Mouse (Mus musculus) ZHBTc4 (cell line): ENCODE measurements around the gene Klhl6.
"Not testable (repeated sequence)": the region's sequence is repeated elsewhere in the genome, so short reads cannot be mapped to it uniquely, and the experiment has no call there.

Experiments used
- DNase-seq: peaks from one replicate; pipeline ENCODE4 v3.0.0-alpha.2; 2011; ENCODE audit warnings: low read depth, low spot score

The Klhl6 gene

GRCm38 (mm10) chr16:19982537-19983257 is at the start of gene Klhl6:
Gene Klhl6 (minus strand): TSS chr16:19983037.
- DNase-seq: no peak

- not testable (repeated sequence) for DNase-seq
These were observed 44.4 kb upstream of the Klhl6 start for GRCm38 (mm10) chr16:20027241-20027640.

GRCm38 (mm10) chr16:20022821-20023220 is 40.0 kb upstream of the Klhl6 start:
- DNase-seq: no peak

- no peak for DNase-seq
These were observed 39.0 kb upstream of the Klhl6 start for GRCm38 (mm10) chr16:20021848-20022247.

GRCm38 (mm10) chr16:20012647-20013046 is 29.8 kb upstream of the Klhl6 start:
- no peak for DNase-seq

- DNase-seq: no peak
These were observed 23.2 kb upstream of the Klhl6 start for GRCm38 (mm10) chr16:20006066-20006465.

GRCm38 (mm10) chr16:20000286-20000685 is 17.4 kb upstream of the Klhl6 start:
- DNase-seq: not testable (repeated sequence)

- DNase-seq: no peak
These were observed 14.8 kb upstream of the Klhl6 start for GRCm38 (mm10) chr16:19997616-19998015.

- peak; percentile 46 for DNase-seq
These were observed 14.1 kb upstream of the Klhl6 start for GRCm38 (mm10) chr16:19996913-19997312.

GRCm38 (mm10) chr16:19995818-19996217 is 13.0 kb upstream of the Klhl6 start:
- DNase-seq: no peak

GRCm38 (mm10) chr16:19993278-19993677 is 10.4 kb upstream of the Klhl6 start:
- no peak for DNase-seq

- DNase-seq: no peak
These were observed 7.7 kb upstream of the Klhl6 start for GRCm38 (mm10) chr16:19990536-19990935.

- no peak for DNase-seq
These were observed 4.8 kb upstream of the Klhl6 start for GRCm38 (mm10) chr16:19987589-19987988.

- DNase-seq: no peak
These were observed 2.2 kb upstream of the Klhl6 start for GRCm38 (mm10) chr16:19984884-19985643.

- DNase-seq: no peak
These were observed 722 bp upstream of the Klhl6 start for GRCm38 (mm10) chr16:19983559-19983958.

GRCm38 (mm10) chr16:19981684-19982083 is 1.2 kb downstream of the Klhl6 start:
- DNase-seq: no peak

- DNase-seq: no peak
These were observed 1.8 kb downstream of the Klhl6 start for GRCm38 (mm10) chr16:19981006-19981405.

- DNase-seq: no peak
These were observed 3.1 kb downstream of the Klhl6 start for GRCm38 (mm10) chr16:19979755-19980154.

- DNase-seq: no peak
These were observed 5.6 kb downstream of the Klhl6 start for GRCm38 (mm10) chr16:19977282-19977681.

GRCm38 (mm10) chr16:19976825-19977224 is 6.0 kb downstream of the Klhl6 start:
- no peak for DNase-seq

GRCm38 (mm10) chr16:19975432-19975831 is 7.4 kb downstream of the Klhl6 start:
- DNase-seq: no peak

- DNase-seq: no peak
These were observed 9.4 kb downstream of the Klhl6 start for GRCm38 (mm10) chr16:19973480-19973879.
